Mouse (Mus musculus) c-Kit-negative CD71-positive TER-119-positive erythroid progenitor cells, embryonic 14.5 days (primary cell): Measurements from ENCODE around the gene Eea1.
"Not testable (repeated sequence)": the region's sequence is repeated elsewhere in the genome, so short reads cannot be mapped to it uniquely, and the experiment has no call there.

Experiments used
- DNase-seq: peaks from one replicate; pipeline ENCODE4 v3.0.0-alpha.2; 2013; ENCODE audit warnings: low read depth, low spot score

Eea1 gene

DNA sequence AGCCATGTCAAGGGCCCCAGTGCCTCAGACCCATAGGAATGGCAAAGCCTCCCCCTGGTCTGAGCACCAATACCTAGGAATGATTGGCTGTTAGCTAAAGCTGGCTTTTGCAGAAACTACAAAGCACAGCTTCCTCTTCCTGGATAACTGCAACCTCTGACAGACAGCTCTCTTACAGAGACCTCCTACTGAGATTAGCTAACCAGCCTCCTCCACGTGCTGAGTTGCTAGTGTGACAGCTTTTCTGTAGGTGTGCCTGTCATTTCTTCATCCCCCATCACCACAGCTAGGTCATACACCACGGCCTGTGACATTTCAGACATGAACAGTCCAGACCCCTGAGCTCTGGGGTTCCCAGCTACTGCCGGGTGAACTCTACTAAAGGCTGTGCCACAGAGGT, 126.9 kb downstream of the Eea1 start:
- no peak for DNase-seq

DNA sequence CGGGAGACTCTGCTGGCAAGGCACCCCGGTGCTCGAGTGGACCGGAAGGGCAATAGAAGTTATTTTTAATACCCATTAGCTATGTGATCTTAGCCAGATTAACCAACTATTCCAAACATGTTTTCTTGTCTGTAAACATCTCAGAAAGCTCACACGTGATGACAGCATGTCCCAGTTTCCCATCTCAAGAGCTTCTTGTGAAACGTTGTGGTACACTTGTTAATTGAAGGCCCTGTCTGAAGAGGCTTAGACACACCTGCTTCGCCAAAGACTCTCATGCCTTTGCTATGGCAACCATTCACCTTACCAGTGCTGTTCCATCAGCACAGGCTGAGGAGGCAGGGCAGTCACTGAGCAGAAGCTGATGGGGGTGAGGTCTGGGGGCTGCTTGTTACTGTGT, 133.9 kb downstream of the Eea1 start:
- no peak for DNase-seq

DNA sequence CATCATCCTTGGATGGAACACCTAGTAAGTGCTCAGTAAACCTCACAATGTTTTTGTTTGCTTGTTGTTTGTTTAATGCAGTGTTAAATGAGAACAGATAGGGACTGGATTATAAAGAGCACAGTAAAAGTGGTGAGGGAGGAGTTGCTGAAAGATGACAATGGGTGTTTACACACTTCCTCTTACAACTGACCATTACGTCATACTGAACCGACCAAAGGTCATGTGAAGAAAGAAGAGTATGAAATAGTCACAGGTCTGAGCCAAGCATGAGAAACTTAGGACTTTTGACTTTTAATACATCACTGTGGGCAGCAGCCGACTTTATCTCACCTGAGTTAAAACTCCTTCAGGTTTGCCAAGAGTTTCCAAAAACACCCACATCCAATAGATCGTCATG, 135.0 kb downstream of the Eea1 start:
- DNase-seq, result no peak

DNA sequence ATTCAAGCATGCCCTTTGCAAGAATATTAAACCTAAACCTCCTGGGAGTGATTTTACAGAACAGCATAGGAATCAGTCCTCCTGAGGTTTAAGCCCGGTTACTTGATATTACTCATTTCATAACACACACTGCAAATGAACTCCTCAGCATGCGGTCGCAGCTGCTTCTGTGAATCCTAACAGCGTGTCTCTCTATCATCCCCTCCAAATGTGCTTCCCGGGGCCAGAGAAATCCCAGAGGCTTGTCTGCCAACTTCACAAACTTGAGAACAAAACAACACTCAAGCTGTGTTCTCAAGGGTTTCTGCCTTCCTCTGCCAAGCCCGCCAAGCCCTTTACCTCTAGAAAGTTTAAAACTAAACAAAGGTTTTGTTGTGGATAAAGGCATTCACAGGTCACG, 135.4 kb downstream of the Eea1 start:
- DNase-seq, result no peak

DNA sequence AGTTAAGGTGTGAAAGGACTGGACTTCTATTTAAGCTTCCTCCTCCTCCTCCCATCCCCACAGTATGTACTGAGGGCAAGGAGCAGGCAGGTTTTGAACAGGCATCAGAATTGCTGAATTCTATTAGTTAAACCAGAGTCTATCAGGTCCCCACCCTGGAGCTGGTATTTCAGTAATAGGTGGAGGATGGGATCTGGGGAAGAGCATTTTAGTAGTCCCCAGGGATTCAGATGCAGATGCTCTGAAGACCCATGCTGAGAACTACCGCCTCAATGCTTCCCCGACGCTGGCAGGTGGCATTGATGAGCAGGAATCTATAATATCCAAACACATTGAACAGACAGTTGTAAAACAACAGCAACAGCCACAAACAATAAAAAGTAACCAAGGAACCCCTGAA, 136.0 kb downstream of the Eea1 start:
- no peak for DNase-seq

DNA sequence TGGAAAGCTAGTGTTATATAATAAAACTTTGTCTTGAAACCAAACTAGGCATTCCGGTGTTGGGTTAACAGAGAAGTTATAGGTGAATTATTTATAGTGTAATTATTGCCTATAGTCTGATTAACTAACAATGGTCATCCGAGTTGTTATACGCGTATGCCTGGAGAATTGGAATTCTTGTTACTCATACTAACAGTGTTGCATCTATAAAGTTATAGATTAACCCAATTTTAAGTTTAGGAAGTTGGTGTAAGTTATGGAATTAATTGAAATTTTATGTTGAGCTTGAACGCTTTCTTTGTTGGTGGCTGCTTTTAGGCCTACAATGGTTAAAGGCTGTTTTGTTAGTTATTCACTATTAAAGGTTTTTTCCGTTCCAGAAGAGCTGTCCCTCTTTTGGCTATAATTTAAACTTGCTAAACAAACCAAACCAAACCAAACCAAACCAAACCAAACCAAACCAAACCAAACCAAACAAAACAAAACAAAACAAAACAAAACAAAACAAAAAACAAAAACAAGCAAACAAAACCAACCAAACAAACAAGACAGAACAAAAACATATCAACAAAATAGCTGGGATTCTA, 137.1 kb downstream of the Eea1 start:
- not testable (repeated sequence) for DNase-seq

DNA sequence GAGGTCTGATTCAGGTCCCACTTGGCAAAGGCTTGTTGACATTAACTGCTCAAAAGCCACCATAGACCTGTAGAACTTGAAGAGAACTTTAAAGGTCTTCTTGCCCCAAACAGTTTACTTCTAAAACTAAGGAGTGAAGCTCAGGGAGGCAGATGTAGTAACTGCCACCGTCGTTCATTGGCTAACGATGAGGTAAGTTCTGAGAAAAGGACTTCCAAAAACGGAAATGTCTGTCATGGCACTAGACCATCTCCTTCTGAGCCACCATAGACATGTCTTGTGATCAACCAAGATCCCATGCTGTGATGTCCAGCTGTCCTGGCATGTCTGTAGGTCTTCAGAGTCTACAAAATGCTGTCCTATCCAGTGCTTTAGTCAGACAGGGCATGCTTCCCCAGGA, 139.4 kb downstream of the Eea1 start:
- no peak for DNase-seq

DNA sequence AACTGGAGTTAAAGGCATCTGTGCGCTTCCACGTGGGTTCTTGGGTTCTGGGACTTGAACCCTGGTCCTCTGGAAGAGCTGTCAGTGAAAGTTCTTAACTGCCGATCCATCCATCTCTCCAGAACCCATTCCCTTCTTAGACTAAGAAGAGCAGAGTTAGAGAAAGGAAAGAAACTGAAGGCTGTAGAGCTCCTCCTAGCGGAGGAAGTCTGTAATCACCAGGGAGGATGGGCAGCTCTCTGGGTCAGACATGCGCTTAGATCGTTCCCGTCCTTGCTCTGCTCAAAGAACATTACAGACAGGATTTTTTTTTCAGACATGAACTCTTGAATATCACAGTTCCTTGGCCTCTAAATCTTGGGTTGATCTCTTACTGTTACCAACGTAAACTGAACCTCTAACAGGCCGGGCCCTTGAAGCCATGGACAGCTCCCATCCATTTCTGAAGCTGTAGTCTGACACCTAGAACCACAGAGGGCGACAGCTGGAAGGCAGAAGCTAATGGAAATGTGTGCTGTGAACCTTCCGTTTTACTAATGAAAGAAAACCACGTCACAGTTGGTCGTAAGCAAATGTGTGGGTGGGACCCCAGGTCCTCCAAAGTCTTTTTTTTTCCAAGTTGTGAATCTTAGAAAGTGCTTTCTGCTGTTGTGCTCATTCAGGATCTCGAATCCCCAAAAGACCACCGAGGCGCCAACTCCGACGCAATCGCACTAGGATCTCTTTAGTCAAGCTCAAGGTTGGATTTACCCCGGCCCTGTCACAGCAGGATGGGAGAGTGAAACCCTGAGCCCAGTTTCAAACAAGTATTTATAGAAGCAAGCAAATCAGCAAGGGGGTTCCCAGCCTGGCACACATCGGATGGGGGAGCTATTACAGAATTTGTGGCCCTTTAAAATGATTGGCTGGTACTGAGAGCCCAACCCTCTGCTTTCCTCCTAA, 140.3 kb downstream of the Eea1 start:
- DNase-seq, result peak; percentile 29

DNA sequence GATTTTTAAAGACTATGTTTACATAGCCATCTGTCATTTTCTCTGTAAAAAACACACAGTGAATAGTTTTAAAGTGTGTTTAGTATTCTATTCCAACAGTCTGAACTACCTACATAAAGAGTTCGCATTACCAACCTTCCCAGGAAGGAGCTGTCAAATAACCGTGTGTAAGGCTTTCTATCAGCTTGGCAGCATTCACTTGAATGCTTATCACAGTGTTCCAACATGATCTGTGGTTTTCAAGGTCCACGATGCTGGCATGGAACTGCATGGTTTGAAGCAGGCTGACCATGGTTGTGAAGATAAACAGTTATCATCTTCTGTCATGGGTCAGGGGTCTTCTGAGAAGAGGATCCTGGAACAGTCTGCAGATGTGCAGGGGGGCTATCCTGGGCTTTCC, 141.8 kb downstream of the Eea1 start:
- no peak for DNase-seq

DNA sequence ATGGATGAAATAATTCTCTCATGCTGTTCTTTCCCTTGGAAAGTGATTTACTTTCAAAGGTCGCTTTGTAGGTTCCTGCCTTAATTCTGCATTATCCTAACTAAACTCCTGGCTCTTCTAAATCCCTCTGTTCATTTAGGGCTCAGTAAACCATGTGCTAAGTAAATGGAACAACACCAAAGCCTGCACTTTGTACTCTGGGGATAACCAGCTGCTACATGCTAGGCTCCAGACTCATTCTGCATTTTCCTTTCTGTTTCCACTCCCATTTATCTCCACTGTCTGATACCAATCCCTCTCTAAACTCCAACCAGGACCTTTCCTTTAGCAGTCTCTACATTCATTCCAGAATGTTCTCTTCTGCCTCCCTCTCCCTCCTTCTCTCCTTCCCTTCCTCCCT, 149.3 kb downstream of the Eea1 start:
- DNase-seq, result no peak

DNA sequence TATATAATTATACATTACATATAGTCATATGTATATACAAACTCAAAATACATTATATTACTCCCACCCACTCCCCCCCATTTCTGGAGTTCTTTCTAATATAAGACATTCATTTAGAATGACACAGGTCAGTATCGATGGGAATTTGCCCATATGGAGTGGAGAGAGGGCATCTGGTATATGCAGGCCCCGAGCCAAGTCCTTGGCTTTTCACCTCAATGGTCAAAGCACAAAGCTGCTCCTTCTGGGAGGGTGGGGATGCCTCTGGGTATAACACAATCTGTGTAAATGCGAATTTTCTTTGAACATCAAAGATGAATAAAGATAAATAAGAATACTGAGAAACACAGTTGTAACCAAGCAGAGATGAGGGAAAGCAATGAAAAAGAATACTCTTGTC, 149.9 kb downstream of the Eea1 start:
- no peak for DNase-seq

DNA sequence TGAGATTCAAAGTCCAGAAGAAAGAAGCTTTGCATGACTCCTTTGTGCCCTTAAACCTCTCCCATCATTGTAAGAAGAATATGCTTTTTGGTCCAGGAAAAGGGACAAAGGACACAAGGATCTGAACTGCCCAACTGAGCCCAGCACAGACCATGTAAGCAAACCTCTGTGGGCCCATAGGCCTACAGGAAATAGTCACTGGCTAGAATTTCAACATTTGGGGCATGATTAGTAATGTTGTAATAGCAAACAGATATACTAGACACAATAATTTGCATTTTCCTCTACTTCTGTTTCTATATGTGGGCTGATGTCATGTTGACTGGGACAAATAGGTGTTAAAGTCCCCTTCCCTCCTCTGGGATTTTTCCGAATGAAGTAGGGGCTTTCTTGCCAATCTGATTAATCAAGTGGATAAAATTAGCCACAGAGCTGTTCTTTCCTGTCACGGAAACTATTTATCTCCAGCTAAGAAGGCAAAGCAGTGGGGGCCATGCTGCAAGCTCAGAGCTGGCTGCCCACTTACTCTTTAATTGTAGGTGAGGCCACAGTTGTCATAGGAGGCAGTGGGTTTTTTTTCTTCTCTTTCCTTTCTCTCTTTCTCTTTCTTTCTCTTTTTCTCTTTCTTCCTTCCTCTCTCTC, 153.6 kb downstream of the Eea1 start:
- no peak for DNase-seq

DNA sequence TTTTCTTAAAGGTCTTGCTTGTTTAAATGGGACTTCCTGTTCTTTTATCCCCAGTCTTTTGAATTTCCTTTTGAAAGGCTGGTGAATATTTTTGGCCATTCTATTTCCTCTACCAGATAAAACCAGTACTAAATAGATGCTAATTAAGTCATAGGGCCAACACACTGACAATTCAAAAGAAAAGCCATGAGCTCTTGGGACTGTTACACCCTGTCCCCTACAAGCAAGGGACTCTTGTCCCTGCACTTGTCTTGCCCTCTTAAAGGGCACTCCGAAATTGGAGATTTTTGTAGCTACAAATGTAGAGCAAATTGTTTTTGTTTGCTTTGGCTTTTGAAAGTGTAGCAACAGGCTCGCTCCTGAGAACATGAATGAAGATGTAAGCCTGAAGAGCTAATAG, 154.1 kb downstream of the Eea1 start:
- DNase-seq, result no peak
